Mouse (Mus musculus): ENCODE measurements around the gene Plppr1.

GRCm38 (mm10) chr4:49075881-49076280, 16.8 kb downstream of the Plppr1 start:
- TF ChIP-seq POLR2A (IDR thresholded peaks at IDR 0.05; ENCODE audit: borderline replicate concordance, control insufficient read depth, low read depth, low read length) (no peak), CTCF (IDR thresholded peaks at IDR 0.05; ENCODE audit: control insufficient read depth, insufficient read depth, low read length) (no peak)

Measured in bone marrow, adult 2 months (tissue).